Mouse (Mus musculus): ENCODE data around the gene Rnf7. TPM values are rescaled to one million over a fixed set of nuclear protein-coding genes. Genes with fewer than 3 reads are reported as not detected.

The Rnf7 gene
- polyA plus RNA-seq, 2 experiments = 261 to 341 TPM

DNA sequence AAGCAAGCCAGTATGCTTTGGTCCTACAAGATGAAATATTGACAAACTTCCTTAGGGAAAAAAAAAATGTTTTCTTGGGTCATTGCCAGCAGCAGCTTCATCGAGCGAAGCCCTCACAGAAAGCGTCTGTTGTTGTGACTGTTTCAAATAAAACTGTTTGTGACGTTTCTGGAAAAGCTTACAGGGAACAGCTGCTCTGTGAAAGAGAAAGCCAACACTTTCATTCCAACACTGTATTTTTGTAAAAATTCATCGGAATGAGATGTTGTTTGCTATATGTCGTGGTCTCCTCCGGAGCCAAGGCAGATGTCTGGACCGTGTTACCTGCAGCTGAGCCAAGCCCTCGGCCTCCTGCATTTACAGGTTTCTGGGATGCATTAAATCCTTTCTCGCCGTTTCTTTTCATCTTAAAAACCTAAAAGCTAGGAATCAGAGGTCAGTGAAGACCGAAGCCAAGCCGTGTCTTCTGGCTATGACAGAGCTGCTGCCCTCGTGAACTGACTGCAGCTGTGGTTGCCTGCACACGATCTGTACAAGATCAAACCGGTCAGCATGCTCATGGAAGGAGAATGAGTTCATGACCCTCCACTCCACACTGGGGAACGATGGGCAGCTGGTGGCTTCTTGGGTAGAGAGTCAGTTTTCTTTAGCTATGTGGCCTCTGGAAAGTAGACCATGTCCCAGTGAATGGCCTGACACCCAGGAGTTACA, 50.0 kb downstream of the Rnf7 start:
- H3K4me2 ChIP-seq (replicated peaks; ENCODE audit: low read depth, low read length, severe bottlenecking) = no peak overlapping the region; the same call in 1 of the 2 replicates
- peaks cover 5% of the 10 kb centered on the region; the same call in 1 of the 2 replicates for H3K4me1 ChIP-seq (ENCODE audit: control insufficient read depth, insufficient read depth, low read length)
- TF ChIP-seq POLR2A (IDR thresholded peaks at IDR 0.05; ENCODE audit: borderline replicate concordance, extremely low read depth, insufficient read depth, insufficient read length) = no peak
- ATAC-seq (ENCODE audit: low FRiP score, low read depth) (peak; percentile 62; the same call in 1 of the 2 replicates), DNase-seq (ENCODE audit: low spot score) (peak; percentile 80)
- peak overlapping the region; percentile 50 for H3K27ac ChIP-seq (replicated peaks; ENCODE audit: low read depth, low read length)
- no peaks in the 10 kb centered on the region for H3K9me3 ChIP-seq (ENCODE audit: control insufficient read depth, low read length)
- no peak overlapping the region for H3K4me3 ChIP-seq (replicated peaks; ENCODE audit: low read length)
- H3K27me3 ChIP-seq (ENCODE audit: control insufficient read depth, insufficient read depth, low read length) = no peaks in the 10 kb centered on the region
- no peaks in the 10 kb centered on the region for H3K36me3 ChIP-seq (ENCODE audit: control insufficient read depth, insufficient read depth, low read length)
- 32% methylated on average over 17 of the region's 17 CpGs for WGBS
- no peak overlapping the region for H3K9ac ChIP-seq (ENCODE audit: low read depth, low read length, severe bottlenecking)

DNA sequence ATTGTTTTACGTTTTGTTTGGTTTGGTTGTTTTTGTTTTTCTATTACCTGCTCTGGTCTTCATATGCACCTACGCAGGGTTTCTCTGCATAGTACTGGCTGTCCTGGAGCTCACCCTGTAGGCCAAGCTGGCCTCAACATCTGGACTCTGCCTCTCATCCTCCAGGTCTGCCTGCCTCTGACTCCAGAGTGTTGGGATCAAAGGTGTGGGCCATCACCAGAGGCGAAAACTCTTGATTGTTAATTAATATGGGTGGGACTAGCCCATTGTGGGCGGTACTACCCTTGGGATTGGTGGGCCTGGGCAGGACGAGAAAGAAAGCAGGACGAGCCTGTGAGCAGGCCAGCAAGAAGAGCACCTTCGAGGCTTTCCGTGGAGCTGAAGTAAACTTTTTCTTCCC, 54.4 kb downstream of the Rnf7 start:
- H3K36me3 ChIP-seq (ENCODE audit: control insufficient read depth, insufficient read depth, low read length) = no peaks in the 10 kb centered on the region
- TF ChIP-seq POLR2A (IDR thresholded peaks at IDR 0.05; ENCODE audit: borderline replicate concordance, extremely low read depth, insufficient read depth, insufficient read length) = no peak
- no peak overlapping the region for H3K27ac ChIP-seq (replicated peaks; ENCODE audit: low read depth, low read length)
- no peaks in the 10 kb centered on the region for H3K27me3 ChIP-seq (ENCODE audit: control insufficient read depth, insufficient read depth, low read length)
- no peak for DNase-seq (ENCODE audit: low spot score)
- no peak for ATAC-seq (ENCODE audit: low FRiP score, low read depth)
- H3K4me3 ChIP-seq (replicated peaks; ENCODE audit: low read length) = no peak overlapping the region
- WGBS = 30% methylated on average over 8 of the region's 8 CpGs
- H3K4me2 ChIP-seq (replicated peaks; ENCODE audit: low read depth, low read length, severe bottlenecking) = no peak overlapping the region
- H3K4me1 ChIP-seq (ENCODE audit: control insufficient read depth, insufficient read depth, low read length) = peaks cover 5% of the 10 kb centered on the region; the same call in 1 of the 2 replicates
- H3K9me3 ChIP-seq (ENCODE audit: control insufficient read depth, low read length) = no peaks in the 10 kb centered on the region
- H3K9ac ChIP-seq (ENCODE audit: low read depth, low read length, severe bottlenecking) = no peak overlapping the region

Other genes with a start within 250 kb of the Rnf7 start
- gene Atp1b3, start 114.2 kb downstream of the Rnf7 start, polyA plus RNA-seq (2012; rRNA removed) = 69.1 and 81.2 TPM in 2 replicates
- gene Atp1b3, start 114.2 kb downstream of the Rnf7 start, polyA plus RNA-seq (2014; fragmentation: Nextera tagmentation; extraction: Ambion mirVana) = 134 and 138 TPM in 2 replicates
- gene Gm28729, start 46.6 kb upstream of the Rnf7 start, polyA plus RNA-seq (2012; rRNA removed) = 0.05 and 0.11 TPM in 2 replicates
- not detected in 2 replicates for gene Gm28729, start 46.6 kb upstream of the Rnf7 start, polyA plus RNA-seq (2014; fragmentation: Nextera tagmentation; extraction: Ambion mirVana)
- 10.3 and 10.9 TPM in 2 replicates for gene Rasa2, start 152.9 kb upstream of the Rnf7 start, polyA plus RNA-seq (2012; rRNA removed)
- 20.4 and 20.6 TPM in 2 replicates for gene Rasa2, start 152.9 kb upstream of the Rnf7 start, polyA plus RNA-seq (2014; fragmentation: Nextera tagmentation; extraction: Ambion mirVana)